Mouse (Mus musculus) neutrophil, adult 59 days (primary cell): Measurements from ENCODE around the gene Cbll1. TPM values are rescaled to one million over a fixed set of nuclear protein-coding genes. Genes with fewer than 3 reads are reported as not detected.

Experiments
- total RNA-seq, 2 experiments: library from RNA; stranded (reverse); gene quantifications; 1 replicate in 1 of 2; 2 replicates in 1 of 2; pipeline ENCODE4 v1.2.4; 2023

Gene Cbll1
- total RNA-seq: 10 to 100 TPM; 15.0 to 19.7 TPM

DNA sequence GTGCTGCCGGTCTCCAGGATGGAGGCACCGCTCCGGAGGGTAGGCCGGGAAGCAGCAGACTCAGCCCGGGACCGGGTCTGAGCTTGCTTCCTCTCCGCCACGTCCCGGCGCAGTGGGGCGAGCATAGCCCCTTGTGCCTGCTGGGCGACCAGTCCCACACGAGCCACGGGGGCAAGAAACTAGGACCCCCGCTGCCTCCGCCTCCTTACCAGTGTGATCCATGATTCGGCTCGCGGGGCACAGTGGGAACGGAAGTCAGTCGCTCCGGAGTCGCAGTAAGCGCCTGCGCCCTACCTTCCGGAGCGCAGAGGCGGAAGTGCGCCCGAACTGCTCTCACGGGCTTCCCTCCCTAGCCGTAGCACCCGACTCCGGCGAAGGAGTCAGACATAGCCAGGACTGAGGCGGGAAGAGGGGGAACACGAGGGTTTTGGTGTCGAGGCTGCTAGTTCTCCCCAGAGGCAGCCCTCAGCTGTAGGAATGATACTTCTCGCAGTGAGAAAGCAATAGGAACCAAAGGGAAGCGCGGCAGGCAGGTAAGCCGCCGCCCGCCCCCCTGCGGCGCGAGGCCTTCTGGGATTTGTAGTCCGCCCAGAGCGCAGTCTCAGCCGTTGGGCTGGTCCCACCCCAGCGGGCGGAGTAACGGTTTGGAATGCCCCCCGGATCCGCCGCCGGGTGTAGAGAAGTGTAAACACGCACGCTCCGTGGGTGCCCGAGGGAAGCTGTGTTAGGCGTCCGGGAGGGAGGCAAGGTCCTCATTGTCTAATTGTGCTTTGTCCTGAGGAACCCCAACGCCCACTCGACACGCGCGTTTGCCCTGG is at the start of gene Cbll1:
TSS of gene Cbll1 (minus strand) at position 303 of the 818 bp plus-strand sequence.

Other genes starting within 250 kb of the Cbll1 start
- gene Lamb1, start 234.4 kb downstream of the Cbll1 start, total RNA-seq: under 1 TPM; 0.15 to 0.40 TPM
- gene Dld, start 148.2 kb downstream of the Cbll1 start, total RNA-seq: 10 to 100 TPM; 37.0 to 38.9 TPM
- gene Slc26a3, start 108.7 kb downstream of the Cbll1 start, total RNA-seq: under 1 TPM; 0.46 to 0.58 TPM
- gene Slc26a4, start 60.4 kb upstream of the Cbll1 start, total RNA-seq: not detected
- 10 to 100 TPM in 1 of 2 experiments, 1 to 10 TPM in 1; 8.9 to 10.2 TPM for gene Bcap29, start 135.0 kb upstream of the Cbll1 start, total RNA-seq
- 1 to 10 TPM; 1.3 to 3.4 TPM for gene Dus4l, start 155.2 kb upstream of the Cbll1 start, total RNA-seq
- gene Cog5, start 155.3 kb upstream of the Cbll1 start, total RNA-seq: 10 to 100 TPM; 28.1 to 30.1 TPM
- gene Gpr22, start 214.3 kb upstream of the Cbll1 start, total RNA-seq: not detected